Mouse (Mus musculus): ENCODE measurements around the gene Nlrc4. TPM values are rescaled to one million over a fixed set of nuclear protein-coding genes. Genes with fewer than 3 reads are reported as not detected.

Nlrc4 gene
- total RNA-seq, 2 experiments from 2014 or later = 0.16 to 0.41 TPM

- intact Hi-C loops (cut with DNase I) = no loop called here
- TF ChIP-seq CTCF (IDR thresholded peaks at IDR 0.05) = no peak
- Histone ChIP-seq H3K27ac (no peak overlapping the region), H3K4me3 (no peak overlapping the region)
- DNase-seq (ENCODE audit: extremely low spot score in 1 of 2, low spot score in 2 of 2) = no peak
These were observed 817 bp downstream of the Nlrc4 start for GRCm38 (mm10) chr17:74457972-74458677.

- intact Hi-C loops (cut with DNase I) = no loop called here
- no peak for TF ChIP-seq CTCF (IDR thresholded peaks at IDR 0.05)
- H3K27ac ChIP-seq = no peak overlapping the region
- H3K4me3 ChIP-seq = no peak overlapping the region
- DNase-seq (ENCODE audit: extremely low spot score in 1 of 2, low spot score in 2 of 2) = no peak
These were observed 2.1 kb downstream of the Nlrc4 start for GRCm38 (mm10) chr17:74456825-74457224.

GRCm38 (mm10) chr17:74455426-74455825, 3.5 kb downstream of the Nlrc4 start:
- Histone ChIP-seq H3K27ac (no peak overlapping the region), H3K4me3 (no peak overlapping the region)
- no peak for TF ChIP-seq CTCF (IDR thresholded peaks at IDR 0.05)
- no peak for DNase-seq (ENCODE audit: extremely low spot score in 1 of 2, low spot score in 2 of 2)
- intact Hi-C loops (cut with DNase I) = no loop called here

GRCm38 (mm10) chr17:74454660-74455059, 4.3 kb downstream of the Nlrc4 start:
- no peak for TF ChIP-seq CTCF (IDR thresholded peaks at IDR 0.05)
- DNase-seq (ENCODE audit: extremely low spot score in 1 of 2, low spot score in 2 of 2) = no peak
- intact Hi-C loops (cut with DNase I) = no loop called here
- Histone ChIP-seq H3K4me3 (no peak overlapping the region), H3K27ac (no peak overlapping the region)

GRCm38 (mm10) chr17:74453928-74454327, 5.0 kb downstream of the Nlrc4 start:
- TF ChIP-seq CTCF (IDR thresholded peaks at IDR 0.05) = no peak
- Histone ChIP-seq H3K4me3 (no peak overlapping the region), H3K27ac (no peak overlapping the region)
- DNase-seq (ENCODE audit: extremely low spot score in 1 of 2, low spot score in 2 of 2) = no peak
- intact Hi-C loops (cut with DNase I) = no loop called here

- H3K27ac ChIP-seq = no peak overlapping the region
- TF ChIP-seq CTCF (IDR thresholded peaks at IDR 0.05) = no peak
- H3K4me3 ChIP-seq = no peak overlapping the region
- DNase-seq (ENCODE audit: extremely low spot score in 1 of 2, low spot score in 2 of 2) = no peak
- intact Hi-C loops (cut with DNase I) = no loop called here
These were observed 9.2 kb downstream of the Nlrc4 start for GRCm38 (mm10) chr17:74449776-74450175.

- no peak for DNase-seq (ENCODE audit: extremely low spot score in 1 of 2, low spot score in 2 of 2)
- no peak for TF ChIP-seq CTCF (IDR thresholded peaks at IDR 0.05)
- Histone ChIP-seq H3K27ac (no peak overlapping the region), H3K4me3 (no peak overlapping the region)
- intact Hi-C loops (cut with DNase I) = no loop called here
These were observed 18.5 kb downstream of the Nlrc4 start for GRCm38 (mm10) chr17:74440486-74440885.

GRCm38 (mm10) chr17:74437762-74438161, 21.2 kb downstream of the Nlrc4 start:
- H3K27ac ChIP-seq = no peak overlapping the region
- no peak for DNase-seq (ENCODE audit: extremely low spot score in 1 of 2, low spot score in 2 of 2)
- intact Hi-C loops (cut with DNase I) = no loop called here
- TF ChIP-seq CTCF (IDR thresholded peaks at IDR 0.05) = no peak
- H3K4me3 ChIP-seq = no peak overlapping the region

- intact Hi-C loops (cut with DNase I) = no loop called here
- H3K27ac ChIP-seq = no peak overlapping the region
- DNase-seq (ENCODE audit: extremely low spot score in 1 of 2, low spot score in 2 of 2) = no peak
- H3K4me3 ChIP-seq = no peak overlapping the region
- no peak for TF ChIP-seq CTCF (IDR thresholded peaks at IDR 0.05)
These were observed 26.3 kb downstream of the Nlrc4 start for GRCm38 (mm10) chr17:74432631-74433030.

- intact Hi-C loops (cut with DNase I) = no loop called here
- DNase-seq (ENCODE audit: extremely low spot score in 1 of 2, low spot score in 2 of 2) = no peak
- H3K27ac ChIP-seq = no peak overlapping the region
- TF ChIP-seq CTCF (IDR thresholded peaks at IDR 0.05) = no peak
- no peak overlapping the region for H3K4me3 ChIP-seq
These were observed 27.5 kb downstream of the Nlrc4 start for GRCm38 (mm10) chr17:74431481-74431880.

- intact Hi-C loops (cut with DNase I) = no loop called here
- DNase-seq (ENCODE audit: extremely low spot score in 1 of 2, low spot score in 2 of 2) = no peak
- H3K27ac ChIP-seq = no peak overlapping the region
- no peak overlapping the region for H3K4me3 ChIP-seq
- no peak for TF ChIP-seq CTCF (IDR thresholded peaks at IDR 0.05)
These were observed 28.9 kb downstream of the Nlrc4 start for GRCm38 (mm10) chr17:74430074-74430473.

GRCm38 (mm10) chr17:74424401-74425005, 34.4 kb downstream of the Nlrc4 start:
- H3K27ac ChIP-seq = no peak overlapping the region

GRCm38 (mm10) chr17:74420656-74421055, 38.3 kb downstream of the Nlrc4 start:
- no peak for DNase-seq (ENCODE audit: extremely low spot score in 1 of 2, low spot score in 2 of 2)
- Histone ChIP-seq H3K4me3 (no peak overlapping the region), H3K27ac (no peak overlapping the region)
- TF ChIP-seq CTCF (IDR thresholded peaks at IDR 0.05) = no peak
- intact Hi-C loops (cut with DNase I) = no loop called here

More at GRCm38 (mm10) chr17:74424401-74425005, 34.4 kb downstream of the Nlrc4 start:
- intact Hi-C loops (cut with DNase I) = no loop called here
- no peak overlapping the region for H3K4me3 ChIP-seq
- no peak for TF ChIP-seq CTCF (IDR thresholded peaks at IDR 0.05)
- DNase-seq (ENCODE audit: extremely low spot score in 1 of 2, low spot score in 2 of 2) = no peak
